Mouse (Mus musculus): ENCODE measurements at regions not wholly inside any gene's neighbourhood (a gene's known extent, or its start where the extent isn't known, plus 50 kb on each side); places are given as distances from the start of the nearest gene placed in this dataset.

DNA sequence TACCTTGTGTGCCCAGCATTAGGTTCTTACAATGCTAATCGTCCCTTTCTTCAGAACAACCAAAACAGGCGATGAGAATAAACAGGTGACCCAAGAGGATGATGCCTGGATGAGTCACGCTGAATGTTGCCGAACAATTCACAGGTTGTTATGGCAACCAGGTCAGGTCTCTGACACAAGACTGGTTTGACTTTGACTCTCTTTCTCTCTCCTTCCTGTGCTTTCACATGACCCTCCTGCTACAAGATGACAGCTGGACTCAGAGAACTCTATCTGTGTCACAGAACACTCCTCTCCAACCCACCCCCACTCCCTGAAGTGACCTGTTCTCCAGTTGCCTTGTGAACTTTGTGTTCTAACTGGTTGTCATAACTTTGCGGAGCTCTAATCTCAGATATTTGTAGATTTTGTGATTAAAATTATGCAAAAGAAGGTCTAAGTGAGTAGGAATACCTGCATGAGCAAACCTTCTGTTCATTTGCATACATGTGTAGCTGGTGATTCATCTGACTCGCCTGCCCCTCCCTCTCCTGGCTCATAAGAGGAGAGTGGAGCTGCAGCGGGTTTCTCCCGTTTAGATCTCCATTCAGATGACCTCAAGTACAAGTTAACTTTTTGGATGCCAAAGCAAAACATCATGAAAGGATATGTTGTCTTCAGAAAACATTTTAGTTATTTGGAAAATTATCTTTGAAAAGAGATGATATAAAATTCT lies 126.2 kb upstream of the Nrip1 start:
- H3K4me1 ChIP-seq (ENCODE audit: control insufficient read depth, insufficient read depth, low read length), result no peaks in the 10 kb centered on the region
- no peak overlapping the region for H3K4me3 ChIP-seq (replicated peaks; ENCODE audit: insufficient read depth, low read depth, low read length)
- DNase-seq, result no peak
- H3K27ac ChIP-seq (ENCODE audit: insufficient read depth, low read length), result no peak overlapping the region
- TF ChIP-seq CTCF (IDR thresholded peaks at IDR 0.05; ENCODE audit: borderline replicate concordance, insufficient read depth, low read depth, low read length), result no peak
- no peak for TF ChIP-seq POLR2A (IDR thresholded peaks at IDR 0.05; ENCODE audit: borderline replicate concordance, insufficient read depth, low read length)
- 64% methylated on average over 8 of the region's 8 CpGs for WGBS
- no peaks in the 10 kb centered on the region for H3K27me3 ChIP-seq (ENCODE audit: control insufficient read depth, insufficient read depth, low read length)

DNA sequence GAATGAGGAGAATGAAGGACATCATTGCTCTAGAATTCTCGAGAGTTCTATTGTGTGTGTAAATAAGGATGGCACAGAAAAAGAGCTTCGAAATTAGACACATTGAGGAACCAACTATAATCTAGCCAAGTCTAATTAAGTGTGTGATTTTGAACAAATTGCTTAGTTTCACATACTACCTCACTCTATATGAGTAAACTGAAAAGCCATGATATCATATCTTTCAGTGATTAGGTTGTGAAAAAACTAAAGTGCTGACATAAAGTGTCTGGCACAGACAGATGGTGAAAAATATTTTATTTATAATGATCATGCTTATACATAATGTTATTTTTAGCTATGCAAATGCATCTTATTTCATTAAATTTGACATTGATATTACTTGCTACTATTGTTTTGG lies 124.6 kb upstream of the Nrip1 start:
- WGBS, result 59% methylated on average over 2 of the region's 2 CpGs
- no peak for DNase-seq
- TF ChIP-seq CTCF (IDR thresholded peaks at IDR 0.05; ENCODE audit: borderline replicate concordance, insufficient read depth, low read depth, low read length) (no peak), POLR2A (IDR thresholded peaks at IDR 0.05; ENCODE audit: borderline replicate concordance, insufficient read depth, low read length) (no peak)
- Histone ChIP-seq H3K4me3 (replicated peaks; ENCODE audit: insufficient read depth, low read depth, low read length) (no peak overlapping the region), H3K27me3 (ENCODE audit: control insufficient read depth, insufficient read depth, low read length) (no peaks in the 10 kb centered on the region), H3K4me1 (ENCODE audit: control insufficient read depth, insufficient read depth, low read length) (no peaks in the 10 kb centered on the region), H3K27ac (ENCODE audit: insufficient read depth, low read length) (no peak overlapping the region)

DNA sequence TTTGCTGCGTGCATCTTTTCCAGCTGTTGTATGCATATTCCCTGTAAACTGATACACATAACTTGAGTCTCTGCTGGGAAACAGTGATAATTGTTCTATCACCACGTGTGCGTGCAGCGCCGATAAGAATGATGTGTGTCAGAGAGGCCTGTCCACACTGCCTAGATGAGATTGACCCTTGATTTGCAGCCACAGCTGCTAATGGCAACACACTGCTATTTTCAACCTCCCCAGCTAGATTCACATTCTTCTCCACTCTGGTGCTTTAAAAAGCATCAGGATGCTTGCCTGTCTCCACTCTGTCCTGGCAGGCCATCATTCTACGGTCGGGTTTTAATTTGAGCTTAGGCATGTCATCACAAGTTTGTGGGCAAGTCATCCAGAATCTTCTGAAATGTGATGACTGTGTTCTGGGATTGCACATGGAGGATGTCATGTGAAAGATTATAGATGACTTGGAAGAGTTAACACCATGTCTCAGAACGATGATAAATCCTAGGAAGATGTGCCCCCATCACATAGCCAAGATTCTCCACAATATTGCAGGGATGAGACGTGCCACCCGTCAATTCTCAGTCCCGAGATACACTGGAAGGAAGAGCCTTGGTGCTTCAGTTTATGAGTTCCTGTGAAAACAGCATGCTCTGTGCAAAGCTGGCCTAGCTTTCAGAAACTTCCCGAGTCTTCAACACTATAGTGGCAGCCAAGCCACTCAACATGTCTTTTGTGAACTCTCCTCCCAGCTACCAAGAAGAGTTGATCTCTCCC lies 123.6 kb upstream of the Nrip1 start:
- Histone ChIP-seq H3K27me3 (ENCODE audit: control insufficient read depth, insufficient read depth, low read length) (no peaks in the 10 kb centered on the region), H3K4me1 (ENCODE audit: control insufficient read depth, insufficient read depth, low read length) (no peaks in the 10 kb centered on the region), H3K4me3 (replicated peaks; ENCODE audit: insufficient read depth, low read depth, low read length) (no peak overlapping the region), H3K27ac (ENCODE audit: insufficient read depth, low read length) (no peak overlapping the region)
- WGBS, result 91% methylated on average over 12 of the region's 12 CpGs
- TF ChIP-seq POLR2A (IDR thresholded peaks at IDR 0.05; ENCODE audit: borderline replicate concordance, insufficient read depth, low read length) (no peak), CTCF (IDR thresholded peaks at IDR 0.05; ENCODE audit: borderline replicate concordance, insufficient read depth, low read depth, low read length) (no peak)
- no peak for DNase-seq

DNA sequence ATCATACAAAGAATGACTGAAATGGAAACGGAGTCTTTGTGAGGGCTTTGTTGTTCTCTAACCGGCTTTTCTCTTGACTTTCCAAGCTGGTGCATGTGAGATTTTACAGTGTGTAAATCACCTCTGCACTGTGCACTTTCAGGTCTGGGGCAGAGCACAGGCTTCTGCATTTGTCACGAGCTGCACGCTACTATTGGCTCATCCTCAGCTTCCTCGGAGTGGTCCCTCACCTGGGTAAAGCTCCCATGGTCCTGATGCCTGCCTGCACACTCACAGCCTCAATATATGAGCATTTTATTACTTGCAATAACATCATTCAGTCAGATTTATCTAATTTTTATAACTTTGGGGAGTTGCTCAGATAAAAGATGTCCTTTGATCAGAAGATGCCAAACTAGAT lies 109.8 kb upstream of the Nrip1 start:
- TF ChIP-seq CTCF (IDR thresholded peaks at IDR 0.05; ENCODE audit: borderline replicate concordance, insufficient read depth, low read depth, low read length) (no peak), POLR2A (IDR thresholded peaks at IDR 0.05; ENCODE audit: borderline replicate concordance, insufficient read depth, low read length) (no peak)
- no peak overlapping the region for H3K4me3 ChIP-seq (replicated peaks; ENCODE audit: insufficient read depth, low read depth, low read length)
- WGBS, result 86% methylated on average over 5 of the region's 5 CpGs
- no peak for DNase-seq
- H3K27ac ChIP-seq (ENCODE audit: insufficient read depth, low read length), result no peak overlapping the region
- H3K27me3 ChIP-seq (ENCODE audit: control insufficient read depth, insufficient read depth, low read length), result no peaks in the 10 kb centered on the region
- H3K4me1 ChIP-seq (ENCODE audit: control insufficient read depth, insufficient read depth, low read length), result no peaks in the 10 kb centered on the region

DNA sequence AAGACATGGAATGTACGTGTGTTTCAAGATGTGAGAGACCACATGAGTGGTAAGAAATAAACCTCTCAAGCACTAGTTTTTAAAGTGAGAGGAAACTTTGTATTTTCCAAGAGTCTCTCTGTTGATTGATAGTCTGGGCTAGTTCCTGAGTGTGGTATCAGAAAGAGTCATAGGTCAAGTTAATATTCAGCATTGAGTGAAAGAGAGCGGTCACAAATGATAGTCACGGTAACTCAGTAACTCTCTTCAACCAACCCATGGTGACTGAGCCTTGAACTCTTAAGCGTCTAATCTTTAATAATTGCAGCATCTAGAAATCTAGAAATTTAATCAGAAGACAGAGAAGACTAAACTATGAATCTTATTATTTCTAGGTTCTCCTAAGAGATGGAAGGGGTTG lies 108.3 kb upstream of the Nrip1 start:
- 93% methylated on average over 4 of the region's 4 CpGs for WGBS
- no peaks in the 10 kb centered on the region for H3K27me3 ChIP-seq (ENCODE audit: control insufficient read depth, insufficient read depth, low read length)
- TF ChIP-seq CTCF (IDR thresholded peaks at IDR 0.05; ENCODE audit: borderline replicate concordance, insufficient read depth, low read depth, low read length), result no peak
- TF ChIP-seq POLR2A (IDR thresholded peaks at IDR 0.05; ENCODE audit: borderline replicate concordance, insufficient read depth, low read length), result no peak
- no peak overlapping the region for H3K4me3 ChIP-seq (replicated peaks; ENCODE audit: insufficient read depth, low read depth, low read length)
- H3K27ac ChIP-seq (ENCODE audit: insufficient read depth, low read length), result no peak overlapping the region
- no peak for DNase-seq
- no peaks in the 10 kb centered on the region for H3K4me1 ChIP-seq (ENCODE audit: control insufficient read depth, insufficient read depth, low read length)

DNA sequence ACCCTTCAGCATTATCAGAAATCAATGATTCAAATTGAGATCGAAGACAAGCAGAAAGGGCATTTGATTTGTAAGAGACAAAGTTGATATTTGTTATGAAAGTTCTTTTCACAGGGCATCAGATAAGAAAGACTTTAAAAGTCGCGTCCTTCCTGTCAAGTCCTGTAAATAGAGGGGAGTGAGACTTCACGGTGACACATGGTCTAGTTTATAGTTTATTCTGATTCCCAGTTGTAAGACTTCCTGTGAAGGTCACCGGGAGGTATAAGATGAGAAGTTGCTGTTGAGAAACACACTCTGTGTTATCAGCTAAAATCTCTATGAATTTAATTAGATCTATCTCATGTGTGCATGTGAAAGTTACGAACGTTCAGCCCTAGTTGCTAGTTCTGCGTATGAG lies 103.8 kb upstream of the Nrip1 start:
- no peak for TF ChIP-seq POLR2A (IDR thresholded peaks at IDR 0.05; ENCODE audit: borderline replicate concordance, insufficient read depth, low read length)
- no peak for TF ChIP-seq CTCF (IDR thresholded peaks at IDR 0.05; ENCODE audit: borderline replicate concordance, insufficient read depth, low read depth, low read length)
- no peaks in the 10 kb centered on the region for H3K27me3 ChIP-seq (ENCODE audit: control insufficient read depth, insufficient read depth, low read length)
- H3K4me1 ChIP-seq (ENCODE audit: control insufficient read depth, insufficient read depth, low read length), result no peaks in the 10 kb centered on the region
- 90% methylated on average over 8 of the region's 8 CpGs for WGBS
- DNase-seq, result no peak
- no peak overlapping the region for H3K27ac ChIP-seq (ENCODE audit: insufficient read depth, low read length)
- no peak overlapping the region for H3K4me3 ChIP-seq (replicated peaks; ENCODE audit: insufficient read depth, low read depth, low read length)

DNA sequence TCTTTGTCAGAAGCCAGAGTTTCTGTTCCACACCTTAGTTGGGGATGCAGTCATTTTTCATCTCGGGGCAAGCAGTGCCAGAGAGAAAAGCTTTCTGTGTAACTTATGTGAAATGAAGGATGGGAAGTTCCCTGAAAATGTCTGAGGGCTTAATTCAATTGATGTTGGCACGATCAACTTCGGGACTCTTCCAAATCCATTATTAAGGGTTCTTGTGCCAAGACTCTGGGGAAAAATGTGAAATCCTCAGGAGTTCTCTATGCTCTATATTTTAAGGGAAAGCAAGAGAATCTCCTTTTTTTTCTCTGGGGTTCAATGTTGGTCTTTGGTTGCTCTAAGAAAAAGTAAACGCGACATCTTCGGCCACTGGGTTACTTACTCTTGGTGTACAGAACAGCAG lies 100.9 kb upstream of the Nrip1 start:
- H3K27ac ChIP-seq (ENCODE audit: insufficient read depth, low read length), result no peak overlapping the region
- WGBS, result 58% methylated on average over 6 of the region's 6 CpGs
- no peak for DNase-seq
- TF ChIP-seq CTCF (IDR thresholded peaks at IDR 0.05; ENCODE audit: borderline replicate concordance, insufficient read depth, low read depth, low read length), result no peak
- TF ChIP-seq POLR2A (IDR thresholded peaks at IDR 0.05; ENCODE audit: borderline replicate concordance, insufficient read depth, low read length), result no peak
- no peak overlapping the region for H3K4me3 ChIP-seq (replicated peaks; ENCODE audit: insufficient read depth, low read depth, low read length)
- no peaks in the 10 kb centered on the region for H3K27me3 ChIP-seq (ENCODE audit: control insufficient read depth, insufficient read depth, low read length)
- no peaks in the 10 kb centered on the region for H3K4me1 ChIP-seq (ENCODE audit: control insufficient read depth, insufficient read depth, low read length)

DNA sequence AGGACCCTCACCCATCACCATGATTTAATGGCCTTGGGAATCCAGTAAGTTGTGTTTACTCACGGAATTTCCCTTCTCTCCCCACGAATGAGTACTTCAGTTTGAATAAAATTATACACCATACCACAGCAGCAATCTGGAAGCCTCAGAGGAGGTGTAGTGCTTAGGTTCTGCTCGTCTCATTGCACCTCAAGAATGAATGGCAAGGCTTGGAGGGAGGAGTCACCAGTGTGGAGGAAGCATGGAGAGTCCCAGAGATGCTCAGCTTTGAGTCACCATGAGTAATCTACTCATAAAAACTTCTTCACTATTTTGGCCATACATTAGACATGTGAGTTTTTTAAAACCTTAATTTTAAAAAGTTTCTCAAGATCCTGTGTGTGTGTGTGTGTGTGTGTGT lies 98.8 kb upstream of the Nrip1 start:
- no peak overlapping the region for H3K27ac ChIP-seq (ENCODE audit: insufficient read depth, low read length)
- no peaks in the 10 kb centered on the region for H3K27me3 ChIP-seq (ENCODE audit: control insufficient read depth, insufficient read depth, low read length)
- TF ChIP-seq CTCF (IDR thresholded peaks at IDR 0.05; ENCODE audit: borderline replicate concordance, insufficient read depth, low read depth, low read length), result no peak
- WGBS, result 76% methylated on average over 3 of the region's 3 CpGs
- H3K4me1 ChIP-seq (ENCODE audit: control insufficient read depth, insufficient read depth, low read length), result no peaks in the 10 kb centered on the region
- no peak overlapping the region for H3K4me3 ChIP-seq (replicated peaks; ENCODE audit: insufficient read depth, low read depth, low read length)
- DNase-seq, result no peak

Data from cerebellum, adult 2 months (tissue).